Mouse (Mus musculus): ENCODE measurements at regions not wholly inside any gene's neighbourhood (a gene's known extent, or its start where the extent isn't known, plus 50 kb on each side); places are given as distances from the start of the nearest gene placed in this dataset.

- Histone ChIP-seq H3K9ac (replicated peaks; ENCODE audit: low read depth, low read length) (no peak overlapping the region), H3K27ac (ENCODE audit: low read depth) (no peak overlapping the region), H3K9me3 (replicated peaks; ENCODE audit: control insufficient read depth, low read length) (no peaks in the 10 kb centered on the region), H3K4me1 (ENCODE audit: control insufficient read depth, insufficient read depth) (no peaks in the 10 kb centered on the region), H3K4me2 (ENCODE audit: low read depth, low read length) (no peak overlapping the region), H3K4me3 (ENCODE audit: low read depth, low read length) (no peak overlapping the region), H3K27me3 (ENCODE audit: control insufficient read depth, insufficient read depth, low read length) (no peaks in the 10 kb centered on the region), H3K36me3 (replicated peaks; ENCODE audit: control insufficient read depth, insufficient read depth, low read length) (no peaks in the 10 kb centered on the region)
- TF ChIP-seq EP300 (IDR thresholded peaks at IDR 0.05; ENCODE audit: low read depth) (no peak), CTCF (IDR thresholded peaks at IDR 0.05; ENCODE audit: low read depth) (no peak)
- ATAC-seq (ENCODE audit: insufficient read depth, low read depth) (no peak), DNase-seq (ENCODE audit: low spot score) (no peak)
- WGBS: 68% methylated on average over 5 of the region's 5 CpGs
Measured at GRCm38 (mm10) chr1:167969985-167970384, 280.9 kb downstream of the Lmx1a start.

GRCm38 (mm10) chr1:167976708-167977107 is 287.7 kb downstream of the Lmx1a start:
- Histone ChIP-seq H3K27ac (ENCODE audit: low read depth) (no peak overlapping the region), H3K9ac (replicated peaks; ENCODE audit: low read depth, low read length) (no peak overlapping the region), H3K9me3 (replicated peaks; ENCODE audit: control insufficient read depth, low read length) (no peaks in the 10 kb centered on the region), H3K27me3 (ENCODE audit: control insufficient read depth, insufficient read depth, low read length) (no peaks in the 10 kb centered on the region), H3K4me2 (ENCODE audit: low read depth, low read length) (no peak overlapping the region), H3K4me1 (ENCODE audit: control insufficient read depth, insufficient read depth) (no peaks in the 10 kb centered on the region), H3K4me3 (ENCODE audit: low read depth, low read length) (no peak overlapping the region), H3K36me3 (replicated peaks; ENCODE audit: control insufficient read depth, insufficient read depth, low read length) (no peaks in the 10 kb centered on the region)
- 80% methylated on average over 3 of the region's 3 CpGs for WGBS
- ATAC-seq (ENCODE audit: insufficient read depth, low read depth) (no peak), DNase-seq (ENCODE audit: low spot score) (no peak)
- TF ChIP-seq CTCF (IDR thresholded peaks at IDR 0.05; ENCODE audit: low read depth) (no peak), EP300 (IDR thresholded peaks at IDR 0.05; ENCODE audit: low read depth) (no peak)

GRCm38 (mm10) chr1:167979187-167979586 is 290.1 kb downstream of the Lmx1a start:
- Histone ChIP-seq H3K36me3 (replicated peaks; ENCODE audit: control insufficient read depth, insufficient read depth, low read length) (no peaks in the 10 kb centered on the region), H3K4me2 (ENCODE audit: low read depth, low read length) (no peak overlapping the region), H3K9ac (replicated peaks; ENCODE audit: low read depth, low read length) (no peak overlapping the region), H3K27me3 (ENCODE audit: control insufficient read depth, insufficient read depth, low read length) (no peaks in the 10 kb centered on the region), H3K27ac (ENCODE audit: low read depth) (no peak overlapping the region), H3K4me1 (ENCODE audit: control insufficient read depth, insufficient read depth) (no peaks in the 10 kb centered on the region), H3K4me3 (ENCODE audit: low read depth, low read length) (no peak overlapping the region), H3K9me3 (replicated peaks; ENCODE audit: control insufficient read depth, low read length) (no peaks in the 10 kb centered on the region)
- DNase-seq (ENCODE audit: low spot score): no peak
- ATAC-seq (ENCODE audit: insufficient read depth, low read depth): no peak
- WGBS: 45% methylated on average over 3 of the region's 3 CpGs
- no peak for TF ChIP-seq CTCF (IDR thresholded peaks at IDR 0.05; ENCODE audit: low read depth)

GRCm38 (mm10) chr1:167979588-167979987 is 290.6 kb downstream of the Lmx1a start:
- H3K36me3 ChIP-seq (replicated peaks; ENCODE audit: control insufficient read depth, insufficient read depth, low read length): no peaks in the 10 kb centered on the region

DNA sequence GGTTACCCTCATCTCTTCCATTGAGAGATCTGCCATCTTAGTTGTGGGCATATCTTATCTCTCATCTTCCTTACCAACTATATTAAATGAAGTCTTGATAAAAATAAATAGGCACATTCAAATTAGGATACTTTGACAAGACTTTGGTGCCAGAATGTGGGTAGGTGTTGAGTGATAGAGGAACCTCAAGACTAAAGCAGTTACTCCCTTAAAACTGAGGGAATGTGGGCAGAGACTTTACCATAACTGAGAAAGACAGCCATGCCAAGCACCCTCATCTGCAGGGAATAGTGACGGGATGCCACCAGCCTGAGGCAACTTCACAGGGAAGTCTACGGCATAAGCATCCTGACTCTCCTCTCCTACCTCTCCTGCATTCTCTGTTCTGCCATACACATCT is 292.3 kb downstream of the Lmx1a start:
- H3K9ac ChIP-seq (replicated peaks; ENCODE audit: low read depth, low read length): no peak overlapping the region
- no peaks in the 10 kb centered on the region for H3K4me1 ChIP-seq (ENCODE audit: control insufficient read depth, insufficient read depth)
- no peak overlapping the region for H3K27ac ChIP-seq (ENCODE audit: low read depth)
- H3K9me3 ChIP-seq (replicated peaks; ENCODE audit: control insufficient read depth, low read length): no peaks in the 10 kb centered on the region
- no peak overlapping the region for H3K4me2 ChIP-seq (ENCODE audit: low read depth, low read length)
- no peak for DNase-seq (ENCODE audit: low spot score)
- no peak overlapping the region for H3K4me3 ChIP-seq (ENCODE audit: low read depth, low read length)
- no peak for TF ChIP-seq CTCF (IDR thresholded peaks at IDR 0.05; ENCODE audit: low read depth)
- TF ChIP-seq EP300 (IDR thresholded peaks at IDR 0.05; ENCODE audit: low read depth): no peak
- H3K27me3 ChIP-seq (ENCODE audit: control insufficient read depth, insufficient read depth, low read length): no peaks in the 10 kb centered on the region
- no peaks in the 10 kb centered on the region for H3K36me3 ChIP-seq (replicated peaks; ENCODE audit: control insufficient read depth, insufficient read depth, low read length)
- ATAC-seq (ENCODE audit: insufficient read depth, low read depth): no peak
- 75% methylated on average over 2 of the region's 2 CpGs for WGBS

More at GRCm38 (mm10) chr1:167979588-167979987, 290.6 kb downstream of the Lmx1a start:
- no peaks in the 10 kb centered on the region for H3K27me3 ChIP-seq (ENCODE audit: control insufficient read depth, insufficient read depth, low read length)
- H3K9ac ChIP-seq (replicated peaks; ENCODE audit: low read depth, low read length): no peak overlapping the region
- no peak overlapping the region for H3K27ac ChIP-seq (ENCODE audit: low read depth)
- H3K9me3 ChIP-seq (replicated peaks; ENCODE audit: control insufficient read depth, low read length): no peaks in the 10 kb centered on the region
- H3K4me2 ChIP-seq (ENCODE audit: low read depth, low read length): no peak overlapping the region
- WGBS: 82% methylated on average over 5 of the region's 5 CpGs
- H3K4me1 ChIP-seq (ENCODE audit: control insufficient read depth, insufficient read depth): no peaks in the 10 kb centered on the region
- TF ChIP-seq EP300 (IDR thresholded peaks at IDR 0.05; ENCODE audit: low read depth): no peak
- TF ChIP-seq CTCF (IDR thresholded peaks at IDR 0.05; ENCODE audit: low read depth): no peak
- DNase-seq (ENCODE audit: low spot score): no peak
- H3K4me3 ChIP-seq (ENCODE audit: low read depth, low read length): no peak overlapping the region
- ATAC-seq (ENCODE audit: insufficient read depth, low read depth): no peak

DNA sequence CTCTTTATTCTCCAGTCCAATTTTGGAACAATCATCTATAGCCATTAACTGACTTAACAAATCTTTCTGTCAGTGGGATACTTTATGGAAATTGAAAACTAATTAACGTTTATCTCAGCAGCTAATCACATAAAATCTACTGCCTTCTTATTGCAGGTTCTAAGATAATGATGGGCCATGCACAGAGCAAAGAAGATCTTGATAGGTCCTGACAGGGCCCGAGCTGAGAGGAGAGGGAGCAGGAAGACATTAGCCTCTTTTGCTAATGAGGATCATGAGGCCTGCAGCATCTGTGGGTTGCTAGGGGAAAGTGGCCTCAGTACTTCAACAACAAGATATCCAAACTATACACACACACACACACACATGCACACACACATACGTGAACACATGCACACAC is 318.4 kb downstream of the Lmx1a start:
- Histone ChIP-seq H3K9me3 (replicated peaks; ENCODE audit: control insufficient read depth, low read length) (no peaks in the 10 kb centered on the region), H3K36me3 (replicated peaks; ENCODE audit: control insufficient read depth, insufficient read depth, low read length) (no peaks in the 10 kb centered on the region), H3K27ac (ENCODE audit: low read depth) (no peak overlapping the region), H3K27me3 (ENCODE audit: control insufficient read depth, insufficient read depth, low read length) (no peaks in the 10 kb centered on the region), H3K4me1 (ENCODE audit: control insufficient read depth, insufficient read depth) (no peaks in the 10 kb centered on the region), H3K4me3 (ENCODE audit: low read depth, low read length) (no peak overlapping the region), H3K4me2 (ENCODE audit: low read depth, low read length) (no peak overlapping the region), H3K9ac (replicated peaks; ENCODE audit: low read depth, low read length) (no peak overlapping the region)
- ATAC-seq (ENCODE audit: insufficient read depth, low read depth): no peak
- no peak for DNase-seq (ENCODE audit: low spot score)
- 69% methylated on average over 3 of the region's 3 CpGs for WGBS
- TF ChIP-seq CTCF (IDR thresholded peaks at IDR 0.05; ENCODE audit: low read depth): no peak

Measured in heart, postnatal 0 days (tissue).